Mouse (Mus musculus): ENCODE results near the gene Rgs10. TPM values are rescaled to one million over a fixed set of nuclear protein-coding genes. Genes with fewer than 3 reads are reported as not detected.

The Rgs10 gene
- polyA plus RNA-seq, 1 experiment from 2014 or later, result 20.3 TPM

GRCm38 (mm10) chr7:128440584-128440983 is 22.0 kb upstream of the Rgs10 start:
- peaks cover 11% of the 10 kb centered on the region for H3K36me3 ChIP-seq (ENCODE audit: control insufficient read depth, insufficient read depth, low read length)
- no peaks in the 10 kb centered on the region for H3K4me1 ChIP-seq (ENCODE audit: control insufficient read depth, insufficient read depth, low read length)
- H3K27ac ChIP-seq (ENCODE audit: low read depth, low read length), result no peak overlapping the region
- no peak overlapping the region for H3K4me2 ChIP-seq
- no peak overlapping the region for H3K4me3 ChIP-seq (ENCODE audit: low read depth, low read length)
- no peak for ATAC-seq (replicated peaks; ENCODE audit: insufficient number of reproducible peaks, low FRiP score, low TSS enrichment)
- no peak overlapping the region for H3K9ac ChIP-seq (ENCODE audit: low read depth, low read length)
- no peaks in the 10 kb centered on the region for H3K27me3 ChIP-seq (ENCODE audit: control insufficient read depth, insufficient read depth, low read length)
- H3K9me3 ChIP-seq (replicated peaks; ENCODE audit: control insufficient read depth, low read length), result no peaks in the 10 kb centered on the region
- WGBS (ENCODE audit: insufficient replicate concordance), result 88% methylated on average over 2 of the region's 2 CpGs

DNA sequence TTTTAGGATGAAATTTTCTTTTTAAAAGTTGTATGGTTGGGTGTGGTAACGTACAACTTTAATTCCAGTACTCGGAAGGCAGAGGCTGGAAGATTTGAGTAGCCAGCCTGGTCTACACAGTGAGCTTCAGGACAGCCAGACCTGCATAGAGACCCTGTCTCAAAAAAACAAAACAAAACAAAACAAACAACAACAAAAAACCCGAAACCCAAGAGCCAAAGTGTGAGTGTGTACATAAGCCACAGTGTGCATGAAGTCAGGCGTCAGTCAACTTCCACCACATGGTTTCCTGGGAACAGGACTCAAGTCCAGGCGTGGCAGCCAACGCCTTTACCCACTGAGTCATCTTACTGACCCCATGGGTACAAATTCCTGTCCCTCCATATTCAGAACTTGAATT is 20.7 kb upstream of the Rgs10 start:
- no peak for ATAC-seq (replicated peaks; ENCODE audit: insufficient number of reproducible peaks, low FRiP score, low TSS enrichment)
- H3K4me3 ChIP-seq (ENCODE audit: low read depth, low read length), result no peak overlapping the region
- 93% methylated on average over 6 of the region's 6 CpGs for WGBS (ENCODE audit: insufficient replicate concordance)
- H3K4me1 ChIP-seq (ENCODE audit: control insufficient read depth, insufficient read depth, low read length), result no peaks in the 10 kb centered on the region
- no peak overlapping the region for H3K27ac ChIP-seq (ENCODE audit: low read depth, low read length)
- no peaks in the 10 kb centered on the region for H3K27me3 ChIP-seq (ENCODE audit: control insufficient read depth, insufficient read depth, low read length)
- no peaks in the 10 kb centered on the region for H3K9me3 ChIP-seq (replicated peaks; ENCODE audit: control insufficient read depth, low read length)
- peaks cover 10% of the 10 kb centered on the region for H3K36me3 ChIP-seq (ENCODE audit: control insufficient read depth, insufficient read depth, low read length)
- no peak overlapping the region for H3K9ac ChIP-seq (ENCODE audit: low read depth, low read length)
- H3K4me2 ChIP-seq, result no peak overlapping the region

- Histone ChIP-seq H3K36me3 (ENCODE audit: control insufficient read depth, insufficient read depth, low read length) (peaks cover 5% of the 10 kb centered on the region), H3K27me3 (ENCODE audit: control insufficient read depth, insufficient read depth, low read length) (no peaks in the 10 kb centered on the region), H3K9me3 (replicated peaks; ENCODE audit: control insufficient read depth, low read length) (no peaks in the 10 kb centered on the region), H3K4me1 (ENCODE audit: control insufficient read depth, insufficient read depth, low read length) (no peaks in the 10 kb centered on the region), H3K4me3 (ENCODE audit: low read depth, low read length) (no peak overlapping the region), H3K4me2 (no peak overlapping the region), H3K9ac (ENCODE audit: low read depth, low read length) (no peak overlapping the region), H3K27ac (ENCODE audit: low read depth, low read length) (no peak overlapping the region)
- ATAC-seq (replicated peaks; ENCODE audit: insufficient number of reproducible peaks, low FRiP score, low TSS enrichment), result no peak
These were observed 19.6 kb upstream of the Rgs10 start for GRCm38 (mm10) chr7:128438131-128438530.

DNA sequence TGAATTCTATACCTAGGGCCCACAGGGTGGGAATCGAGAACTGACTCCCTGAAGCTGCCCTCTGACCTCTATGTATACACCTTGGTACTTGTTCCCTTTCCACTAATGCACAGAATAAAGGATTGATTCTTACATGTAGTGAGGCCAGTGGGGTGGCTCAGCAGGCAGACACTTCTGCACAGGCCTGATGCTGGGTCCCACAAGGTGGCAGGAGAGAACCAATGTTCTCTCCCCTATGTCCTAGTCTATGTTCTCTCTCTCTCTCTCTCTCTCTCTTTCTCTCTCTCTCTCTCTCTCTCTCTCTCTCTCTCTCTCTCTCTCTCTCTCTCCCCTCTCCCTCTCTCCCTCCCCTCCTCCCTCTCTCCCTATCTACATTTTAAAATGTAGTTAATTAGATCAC is 14.7 kb upstream of the Rgs10 start:
- ATAC-seq (replicated peaks; ENCODE audit: insufficient number of reproducible peaks, low FRiP score, low TSS enrichment), result no peak
- H3K27me3 ChIP-seq (ENCODE audit: control insufficient read depth, insufficient read depth, low read length), result no peaks in the 10 kb centered on the region
- no peak overlapping the region for H3K4me3 ChIP-seq (ENCODE audit: low read depth, low read length)
- no peaks in the 10 kb centered on the region for H3K9me3 ChIP-seq (replicated peaks; ENCODE audit: control insufficient read depth, low read length)
- no peak overlapping the region for H3K9ac ChIP-seq (ENCODE audit: low read depth, low read length)
- H3K27ac ChIP-seq (ENCODE audit: low read depth, low read length), result no peak overlapping the region
- H3K4me1 ChIP-seq (ENCODE audit: control insufficient read depth, insufficient read depth, low read length), result no peaks in the 10 kb centered on the region
- 72% methylated on average over 1 of the region's 1 CpGs for WGBS (ENCODE audit: insufficient replicate concordance)
- H3K36me3 ChIP-seq (ENCODE audit: control insufficient read depth, insufficient read depth, low read length), result no peaks in the 10 kb centered on the region
- H3K4me2 ChIP-seq, result no peak overlapping the region

DNA sequence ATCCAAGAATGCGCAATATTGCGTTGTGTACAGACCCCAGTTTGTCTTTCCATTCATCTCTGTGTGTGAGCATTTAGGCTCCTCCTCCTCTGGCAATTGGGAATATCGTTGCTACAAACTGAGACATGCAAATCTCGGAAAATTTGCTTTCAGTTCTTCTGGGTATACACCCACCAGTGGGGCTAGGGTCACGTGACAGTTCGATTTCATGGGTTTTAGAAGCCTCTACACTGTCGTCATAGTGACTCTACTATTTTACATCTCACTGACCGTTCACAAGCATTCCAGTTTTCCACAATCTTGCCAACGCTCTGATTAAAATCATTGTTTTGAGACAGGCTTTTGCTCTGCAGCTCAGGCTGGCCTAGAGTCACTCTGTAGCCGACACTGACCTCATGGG is 14.0 kb upstream of the Rgs10 start:
- H3K36me3 ChIP-seq (ENCODE audit: control insufficient read depth, insufficient read depth, low read length), result no peaks in the 10 kb centered on the region
- no peaks in the 10 kb centered on the region for H3K27me3 ChIP-seq (ENCODE audit: control insufficient read depth, insufficient read depth, low read length)
- 78% methylated on average over 10 of the region's 10 CpGs for WGBS (ENCODE audit: insufficient replicate concordance)
- no peak for ATAC-seq (replicated peaks; ENCODE audit: insufficient number of reproducible peaks, low FRiP score, low TSS enrichment)
- H3K4me2 ChIP-seq, result no peak overlapping the region
- no peak overlapping the region for H3K4me3 ChIP-seq (ENCODE audit: low read depth, low read length)
- no peak overlapping the region for H3K27ac ChIP-seq (ENCODE audit: low read depth, low read length)
- H3K9ac ChIP-seq (ENCODE audit: low read depth, low read length), result no peak overlapping the region
- H3K4me1 ChIP-seq (ENCODE audit: control insufficient read depth, insufficient read depth, low read length), result no peaks in the 10 kb centered on the region
- no peaks in the 10 kb centered on the region for H3K9me3 ChIP-seq (replicated peaks; ENCODE audit: control insufficient read depth, low read length)

DNA sequence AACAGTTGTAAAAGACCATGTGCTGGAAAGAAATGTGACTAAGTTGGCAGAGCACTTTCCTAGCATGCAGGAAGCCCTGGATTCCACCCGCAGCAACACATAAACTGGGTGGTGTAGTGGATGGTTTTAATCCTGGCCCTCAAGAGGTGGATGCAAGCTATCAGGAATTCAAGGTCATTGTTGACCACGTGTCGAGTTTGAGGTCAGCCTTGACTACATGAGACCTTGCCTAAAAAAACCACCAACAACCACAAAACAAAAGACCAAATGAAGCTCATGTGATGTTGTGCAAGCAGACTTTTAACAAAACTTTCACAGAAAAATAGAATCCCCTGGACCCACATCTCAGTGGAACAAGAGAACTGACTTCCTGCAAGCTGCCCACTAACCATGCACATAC is 3.9 kb upstream of the Rgs10 start:
- Histone ChIP-seq H3K27me3 (ENCODE audit: control insufficient read depth, insufficient read depth, low read length) (peaks cover 31% of the 10 kb centered on the region), H3K9ac (ENCODE audit: low read depth, low read length) (no peak overlapping the region), H3K4me1 (ENCODE audit: control insufficient read depth, insufficient read depth, low read length) (peaks cover 5% of the 10 kb centered on the region; the same call in 1 of the 2 replicates), H3K27ac (ENCODE audit: low read depth, low read length) (no peak overlapping the region), H3K36me3 (ENCODE audit: control insufficient read depth, insufficient read depth, low read length) (no peaks in the 10 kb centered on the region), H3K4me2 (no peak overlapping the region), H3K4me3 (ENCODE audit: low read depth, low read length) (no peak overlapping the region), H3K9me3 (replicated peaks; ENCODE audit: control insufficient read depth, low read length) (no peaks in the 10 kb centered on the region)
- WGBS (ENCODE audit: insufficient replicate concordance), result 64% methylated on average over 3 of the region's 3 CpGs
- no peak for ATAC-seq (replicated peaks; ENCODE audit: insufficient number of reproducible peaks, low FRiP score, low TSS enrichment)

GRCm38 (mm10) chr7:128421701-128422100 is 3.1 kb upstream of the Rgs10 start:
- Histone ChIP-seq H3K4me1 (ENCODE audit: control insufficient read depth, insufficient read depth, low read length) (peaks cover 9% of the 10 kb centered on the region; the same call in 1 of the 2 replicates), H3K4me2 (no peak overlapping the region)
- 76% methylated on average over 7 of the region's 7 CpGs for WGBS (ENCODE audit: insufficient replicate concordance)

DNA sequence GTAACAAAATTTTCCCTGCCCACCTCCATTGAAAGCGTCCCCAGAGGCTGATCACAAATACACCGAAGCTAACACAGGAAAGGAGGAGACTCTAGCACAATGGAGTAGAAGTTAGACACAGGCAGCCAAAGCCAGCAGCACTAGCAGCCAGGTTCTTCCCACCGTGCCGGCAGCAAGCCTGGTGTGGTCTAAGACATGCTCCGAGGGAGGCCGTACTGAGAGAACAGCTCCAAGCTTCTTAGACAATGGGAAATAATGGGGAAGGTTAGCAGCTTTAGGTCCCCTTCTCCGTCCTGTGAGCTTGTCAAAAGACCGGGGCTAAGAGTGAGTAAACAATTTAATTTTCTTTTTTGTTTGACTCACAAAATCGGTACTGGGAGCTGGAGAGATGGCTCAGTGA is 1.1 kb upstream of the Rgs10 start:
- no peak overlapping the region for H3K27ac ChIP-seq (ENCODE audit: low read depth, low read length)
- peaks cover 16% of the 10 kb centered on the region for H3K4me1 ChIP-seq (ENCODE audit: control insufficient read depth, insufficient read depth, low read length)
- H3K27me3 ChIP-seq (ENCODE audit: control insufficient read depth, insufficient read depth, low read length), result peaks cover 40% of the 10 kb centered on the region
- no peak for ATAC-seq (replicated peaks; ENCODE audit: insufficient number of reproducible peaks, low FRiP score, low TSS enrichment)
- H3K9ac ChIP-seq (ENCODE audit: low read depth, low read length), result no peak overlapping the region
- WGBS (ENCODE audit: insufficient replicate concordance), result 17% methylated on average over 9 of the region's 9 CpGs
- H3K4me2 ChIP-seq, result no peak overlapping the region; the same call in 1 of the 2 replicates
- no peak overlapping the region for H3K4me3 ChIP-seq (ENCODE audit: low read depth, low read length)
- no peaks in the 10 kb centered on the region for H3K9me3 ChIP-seq (replicated peaks; ENCODE audit: control insufficient read depth, low read length)
- no peaks in the 10 kb centered on the region for H3K36me3 ChIP-seq (ENCODE audit: control insufficient read depth, insufficient read depth, low read length)

More at GRCm38 (mm10) chr7:128421701-128422100, 3.1 kb upstream of the Rgs10 start:
- Histone ChIP-seq H3K9me3 (replicated peaks; ENCODE audit: control insufficient read depth, low read length) (no peaks in the 10 kb centered on the region), H3K4me3 (ENCODE audit: low read depth, low read length) (no peak overlapping the region), H3K9ac (ENCODE audit: low read depth, low read length) (no peak overlapping the region), H3K36me3 (ENCODE audit: control insufficient read depth, insufficient read depth, low read length) (no peaks in the 10 kb centered on the region), H3K27ac (ENCODE audit: low read depth, low read length) (no peak overlapping the region), H3K27me3 (ENCODE audit: control insufficient read depth, insufficient read depth, low read length) (peaks cover 35% of the 10 kb centered on the region)
- no peak for ATAC-seq (replicated peaks; ENCODE audit: insufficient number of reproducible peaks, low FRiP score, low TSS enrichment)

DNA sequence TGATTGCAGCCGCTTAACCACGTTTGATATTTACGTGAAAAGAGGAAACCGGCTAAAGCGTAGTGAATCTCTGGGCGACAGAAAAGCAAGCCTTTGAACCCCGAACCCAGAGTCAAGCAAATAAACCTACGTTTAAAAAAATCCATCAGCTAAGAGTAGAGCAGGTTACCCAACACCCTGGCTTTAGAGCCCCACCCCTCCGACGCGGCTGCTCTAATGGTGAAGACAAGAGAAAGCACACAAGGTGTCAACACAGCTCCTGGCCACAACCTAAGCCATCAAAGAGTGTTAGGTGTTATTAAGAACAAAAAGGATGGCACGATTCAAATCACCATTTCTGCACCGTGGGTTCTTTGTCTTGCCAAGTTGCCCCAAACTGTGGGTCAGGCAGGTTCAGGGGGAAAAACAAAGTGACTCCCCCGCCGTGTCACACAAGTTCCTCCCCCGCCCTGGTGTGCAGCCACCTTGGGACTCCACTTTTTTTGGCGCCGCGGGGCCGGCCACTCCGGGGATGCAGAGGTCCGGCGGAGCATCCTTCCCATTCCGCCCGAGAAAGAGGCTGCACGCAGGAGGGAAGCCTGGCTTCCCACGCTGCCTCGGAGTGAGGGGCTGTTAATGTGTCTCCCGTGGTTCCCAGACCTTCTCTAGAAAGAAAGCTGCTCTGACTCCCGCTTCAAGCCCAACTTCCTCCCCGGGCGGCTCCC is 1.2 kb downstream of the Rgs10 start:
- Histone ChIP-seq H3K4me1 (ENCODE audit: control insufficient read depth, insufficient read depth, low read length) (peaks cover 29% of the 10 kb centered on the region), H3K27me3 (ENCODE audit: control insufficient read depth, insufficient read depth, low read length) (peaks cover 40% of the 10 kb centered on the region), H3K9me3 (replicated peaks; ENCODE audit: control insufficient read depth, low read length) (no peaks in the 10 kb centered on the region), H3K4me3 (ENCODE audit: low read depth, low read length) (peak overlapping the region; percentile 80), H3K27ac (ENCODE audit: low read depth, low read length) (no peak overlapping the region), H3K4me2 (peak overlapping the region; percentile 100), H3K36me3 (ENCODE audit: control insufficient read depth, insufficient read depth, low read length) (no peaks in the 10 kb centered on the region), H3K9ac (ENCODE audit: low read depth, low read length) (peak overlapping the region; percentile 78)
- 3% methylated on average over 32 of the region's 32 CpGs for WGBS (ENCODE audit: insufficient replicate concordance)
- no peak for ATAC-seq (replicated peaks; ENCODE audit: insufficient number of reproducible peaks, low FRiP score, low TSS enrichment)

All from heart, embryonic 11.5 days (tissue).